Mouse (Mus musculus): ENCODE data around the gene Tmpo.

DNA sequence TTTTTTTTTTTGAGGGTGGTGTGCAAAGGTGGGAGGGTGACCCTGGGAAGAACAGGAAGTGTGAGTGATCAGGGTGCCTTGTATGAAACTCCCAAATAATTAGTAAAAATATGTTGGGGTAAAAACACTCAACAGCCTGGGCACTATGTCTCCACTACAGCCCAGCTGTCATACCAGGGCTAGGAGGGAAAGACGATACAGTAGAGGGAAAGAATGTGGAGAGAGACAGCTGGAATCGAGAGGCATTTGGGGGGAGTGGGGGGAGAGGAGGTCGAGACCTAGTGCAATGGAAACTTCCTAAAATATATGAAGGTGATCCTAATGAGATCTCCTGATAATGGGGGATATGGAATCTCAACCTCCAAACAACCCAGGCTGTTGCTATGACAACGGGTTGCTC is 71.3 kb downstream of the Tmpo start:
- TF ChIP-seq CTCF (IDR thresholded peaks at IDR 0.05) (no peak), EP300 (IDR thresholded peaks at IDR 0.05) (no peak)

All from lung, postnatal 0 days (tissue).